22 mouse cellular contexts compared by ENCODE assay signal in genomic region chr1:173490812-173491480, GRCm38 (mm10). TPM values are rescaled to one million over a fixed set of nuclear protein-coding genes. Genes with fewer than 3 reads are reported as not detected.
DNase-seq lines count a peak whose midpoint lies in the region; ATAC-seq and TF ChIP-seq lines count a peak whose summit lies in the region.
"Not testable (repeated sequence)": the region's sequence is repeated elsewhere in the genome, so short reads cannot be mapped to it uniquely, and the experiment has no call there.
"Had no signal": no experiment of that assay in that cellular context is flagged by ENCODE, and none has a peak within 500 bp of the region (broad histone marks: within the 10 kb centered on the region; RNA-seq: fewer than 3 reads in every experiment).

TSS of gene Ifi206 (minus strand) at chr1:173491041.

- TF ChIP-seq POLR2A in liver, adult 2 months (IDR thresholded peaks at IDR 0.05; ENCODE audit: extremely low read depth, insufficient read depth, low read length); small intestine, adult 2 months (IDR thresholded peaks at IDR 0.05; ENCODE audit: low read depth, low read length): not testable (repeated sequence)

- 53% methylated on average over 3 of the region's 3 CpGs for WGBS in liver, adult 2 months
- 59% methylated on average over 3 of the region's 3 CpGs for WGBS in small intestine, adult 2 months

- not testable (repeated sequence) for H3K79me2 ChIP-seq in liver, adult 2 months (ENCODE audit: control insufficient read depth, insufficient read depth, low read length)

- DNase-seq in CD4-positive helper T cell, adult 2 months (ENCODE audit: low read depth, low spot score) = peak; percentile 73
- peak; percentile 68 for DNase-seq in T-cell, adult 2 months (ENCODE audit: low spot score)
- DNase-seq in liver, adult 2 months (ENCODE audit: extremely low read depth, low read depth, low spot score) = peak; percentile 11
- DNase-seq in thymus, postnatal 0 days (ENCODE audit: low spot score) = peak; percentile 50

- ATAC-seq in granulocyte monocyte progenitor cell, adult 5-6 weeks (replicated peaks; ENCODE audit: poor library complexity, severe bottlenecking) = peak; percentile 52; the same call in 1 of the 2 replicates
- ATAC-seq in megakaryocyte, adult 5-6 weeks (ENCODE audit: poor library complexity, severe bottlenecking) = peak; percentile 92

- not testable (repeated sequence) for H3K9ac ChIP-seq in liver, adult 2 months (ENCODE audit: low read depth, low read length)

- not testable (repeated sequence) for H3K27ac ChIP-seq in liver, adult 2 months (replicated peaks; ENCODE audit: insufficient read depth, low read depth, low read length)
- H3K27ac ChIP-seq in small intestine, adult 2 months (ENCODE audit: insufficient read depth, low read depth, low read length) = peak within 1 kb of the TSS; percentile 35

- not testable (repeated sequence) for H3K4me3 ChIP-seq in liver, adult 2 months (ENCODE audit: insufficient read depth, low read depth, low read length); small intestine, adult 2 months (ENCODE audit: low read depth, low read length)

- H3K27me3 ChIP-seq in liver, adult 2 months (ENCODE audit: control insufficient read depth, insufficient read depth, low read length); small intestine, adult 2 months (ENCODE audit: control insufficient read depth, insufficient read depth, low read length): not testable (repeated sequence)

- not testable (repeated sequence) for H3K4me1 ChIP-seq in liver, adult 2 months (ENCODE audit: control insufficient read depth, insufficient read depth, low read length); small intestine, adult 2 months (ENCODE audit: control insufficient read depth, insufficient read depth, insufficient read length, low read length)

- TF ChIP-seq CTCF in liver, adult 2 months (IDR thresholded peaks at IDR 0.05; ENCODE audit: low read depth, low read length); small intestine, adult 2 months (IDR thresholded peaks at IDR 0.05; ENCODE audit: extremely low read depth, insufficient read length, insufficient replicate concordance, low read depth, low read length): not testable (repeated sequence)

- not testable (repeated sequence) for H3K36me3 ChIP-seq in liver, adult 2 months (ENCODE audit: control insufficient read depth, insufficient read depth, low read length); small intestine, adult 2 months (ENCODE audit: control insufficient read depth, insufficient read depth, low read length)

RNA-seq across cellular contexts. Expression of gene Ifi206, which starts in this region (rescaled TPM):
- total RNA-seq in granulocyte monocyte progenitor cell, adult 5-6 weeks (2014; fragmentation: Nextera tagmentation) = not detected in 2 replicates
- 0.05 and 0.13 TPM in 2 replicates for total RNA-seq in granulocyte monocyte progenitor cell, adult 5-6 weeks (2017)
- 0.67 and 1.4 TPM in 2 replicates for total RNA-seq in liver, adult 2 months (2014; rRNA removed)
- polyA plus RNA-seq in liver, adult 2 months (2012; rRNA removed) = 0.26 and 1.3 TPM in 2 replicates
- 13.1 and 17.8 TPM in 2 replicates for total RNA-seq in megakaryocyte, adult 5-6 weeks (2015)
- total RNA-seq in megakaryocyte, adult 5-6 weeks (2017) = 2.4 and 3.1 TPM in 2 replicates
- 0.52 and 1.2 TPM in 2 replicates for polyA plus RNA-seq in small intestine, adult 2 months (2012; rRNA removed)
- 3.7 and 4.0 TPM in 2 replicates for polyA plus RNA-seq in thymus, postnatal 0 days (2015; fragmentation: Nextera tagmentation; extraction: Ambion mirVana)
- total RNA-seq: forebrain, postnatal 0 days; gastrocnemius, adult 8-10 months; gastrocnemius, postnatal 4 days; layer of hippocampus, postnatal 25 days; left cerebral cortex, postnatal 36 days; MEL had no signal
- polyA plus RNA-seq: embryonic facial prominence, embryonic 10.5 days; forebrain, embryonic 12.5 days; hindbrain, embryonic 10.5 days; hindbrain, embryonic 15.5 days; limb, embryonic 13.5 days; midbrain, embryonic 12.5 days; midbrain, postnatal 0 days; neural tube, embryonic 14.5 days; Patski had no signal

Comparison
In these comparisons a context has a peak if more than half of its experiments do, and no peak if none do; other contexts are left out.
1. Peak in ATAC-seq in granulocyte monocyte progenitor cell, adult 5-6 weeks; RNA of the gene not detected or under 1 TPM.
2. DNase-seq: peak in every context shown above with its lines; median percentile 73 in CD4-positive helper T cell, adult 2 months; 68 in T-cell, adult 2 months; 50 in thymus, postnatal 0 days; 11 in liver, adult 2 months.